Mouse (Mus musculus) embryonic facial prominence, embryonic 15.5 days (tissue): ENCODE measurements around the gene Gatc. TPM values are rescaled to one million over a fixed set of nuclear protein-coding genes. Genes with fewer than 3 reads are reported as not detected.

Source experiments
- ATAC-seq: fragments of 200-750 bp; cut with Nextera tagmentation; 2 replicates; pipeline ENCODE4 v1.8.0; 2017; ENCODE audit warnings: low read depth, moderate TSS enrichment; ENCODE audit not compliant: insufficient number of reproducible peaks, low FRiP score, low TSS enrichment
- H3K27ac ChIP-seq: fragments of 300-500 bp; sonication (generic); replicated peaks from 2 replicates; pipeline ENCODE4 v1.5.1; 2015; ENCODE audit warnings: mild to moderate bottlenecking, inconsistent platforms
- H3K27me3 ChIP-seq: fragments of 300-500 bp; sonication (generic); 2 replicates; pipeline ENCODE4 v1.6.1; 2015; ENCODE audit warnings: inconsistent platforms
- H3K36me3 ChIP-seq: fragments of 300-500 bp; sonication (generic); 2 replicates; pipeline ENCODE4 v1.6.1; 2015; ENCODE audit warnings: mild to moderate bottlenecking, inconsistent platforms
- H3K4me1 ChIP-seq: fragments of 300-500 bp; sonication (generic); 2 replicates; pipeline ENCODE4 v1.6.1; 2015; ENCODE audit warnings: inconsistent platforms
- H3K4me2 ChIP-seq: fragments of 300-500 bp; sonication (generic); replicated peaks from 2 replicates; pipeline ENCODE4 v1.6.1; 2015; ENCODE audit warnings: mild to moderate bottlenecking, inconsistent platforms
- H3K4me3 ChIP-seq: fragments of 300-500 bp; sonication (generic); replicated peaks from 2 replicates; pipeline ENCODE4 v1.5.1; 2015; ENCODE audit warnings: mild to moderate bottlenecking, inconsistent platforms
- H3K9ac ChIP-seq: fragments of 300-500 bp; sonication (generic); 2 replicates; pipeline ENCODE4 v1.6.1; 2015; ENCODE audit warnings: inconsistent platforms
- H3K9me3 ChIP-seq: fragments of 300-500 bp; sonication (generic); replicated peaks from 2 replicates; pipeline ENCODE4 v1.6.1; 2016; ENCODE audit warnings: inconsistent platforms
- WGBS: fragments of 180-500 bp; shearing (Covaris S2); methylation state at CpG from one replicate; pipeline ENCODE4 v1.1.7; 2015; 5-methylcytosine and 5-hydroxymethylcytosine counted together
- polyA plus RNA-seq: library from polyadenylated mRNA; unstranded; fragments of >200 nt; fragmentation: Nextera tagmentation; extraction: Ambion mirVana; gene quantifications from 2 replicates; pipeline ENCODE4 v1.2.1, GENCODE M21; 2015

Gatc gene
- polyA plus RNA-seq, 1 experiment from 2014 or later: 33.9 TPM

DNA sequence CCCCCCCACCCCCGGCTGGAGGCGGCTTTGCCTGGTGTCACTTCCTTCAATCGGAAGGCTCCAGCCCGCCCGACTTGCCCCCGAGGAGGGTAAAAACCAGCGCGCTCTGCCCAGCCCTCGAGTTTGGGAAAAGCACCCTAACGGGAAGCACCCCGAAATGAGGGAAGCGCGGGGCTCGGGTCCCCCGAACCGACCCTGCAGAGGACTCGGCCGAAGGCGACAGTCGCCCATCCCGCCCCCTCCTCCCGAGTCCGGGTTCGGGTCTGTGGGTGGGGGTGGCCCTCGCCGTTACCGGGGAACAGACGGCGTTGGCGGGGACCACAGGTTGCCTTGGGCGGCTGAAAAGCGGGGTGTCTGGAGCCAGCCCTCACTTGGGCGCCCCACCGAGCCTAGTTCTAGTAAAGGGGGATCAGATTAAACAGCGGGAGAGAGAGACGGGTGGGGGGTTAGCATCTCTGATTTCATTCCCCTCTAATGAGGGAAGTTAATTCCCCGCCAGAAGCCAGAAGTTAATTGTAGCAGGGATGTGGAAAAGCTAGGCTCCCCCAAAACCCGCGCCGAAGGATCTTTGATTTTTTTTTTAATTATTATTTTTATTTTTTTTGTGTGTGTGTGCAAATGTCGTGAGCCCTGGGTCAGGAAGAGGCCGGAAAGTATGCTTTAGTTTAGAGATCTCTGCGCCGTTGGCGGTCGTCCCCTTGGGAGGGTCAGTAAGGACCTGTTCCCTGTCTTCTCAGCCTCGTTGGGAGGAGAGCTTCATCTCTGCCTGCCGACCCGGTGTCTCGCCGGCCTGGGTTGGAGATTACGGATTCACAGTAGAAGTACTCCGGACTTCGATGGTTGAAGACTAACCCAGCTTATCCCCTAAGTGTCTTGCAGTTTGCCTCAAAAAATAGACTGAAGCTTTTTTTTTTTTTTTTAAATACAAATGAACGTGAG is 13.1 kb downstream of the Gatc start:
- Histone ChIP-seq H3K4me1 (peaks cover 30% of the 10 kb centered on the region), H3K9me3 (no peaks in the 10 kb centered on the region), H3K27me3 (no peaks in the 10 kb centered on the region), H3K9ac (peak overlapping the region; percentile 86), H3K4me2 (peak overlapping the region; percentile 68), H3K36me3 (peaks cover 31% of the 10 kb centered on the region), H3K27ac (peak overlapping the region; percentile 88), H3K4me3 (peak overlapping the region; percentile 95)
- peak; percentile 40 for ATAC-seq
- under 1% methylated on average over 54 of the region's 55 CpGs for WGBS

DNA sequence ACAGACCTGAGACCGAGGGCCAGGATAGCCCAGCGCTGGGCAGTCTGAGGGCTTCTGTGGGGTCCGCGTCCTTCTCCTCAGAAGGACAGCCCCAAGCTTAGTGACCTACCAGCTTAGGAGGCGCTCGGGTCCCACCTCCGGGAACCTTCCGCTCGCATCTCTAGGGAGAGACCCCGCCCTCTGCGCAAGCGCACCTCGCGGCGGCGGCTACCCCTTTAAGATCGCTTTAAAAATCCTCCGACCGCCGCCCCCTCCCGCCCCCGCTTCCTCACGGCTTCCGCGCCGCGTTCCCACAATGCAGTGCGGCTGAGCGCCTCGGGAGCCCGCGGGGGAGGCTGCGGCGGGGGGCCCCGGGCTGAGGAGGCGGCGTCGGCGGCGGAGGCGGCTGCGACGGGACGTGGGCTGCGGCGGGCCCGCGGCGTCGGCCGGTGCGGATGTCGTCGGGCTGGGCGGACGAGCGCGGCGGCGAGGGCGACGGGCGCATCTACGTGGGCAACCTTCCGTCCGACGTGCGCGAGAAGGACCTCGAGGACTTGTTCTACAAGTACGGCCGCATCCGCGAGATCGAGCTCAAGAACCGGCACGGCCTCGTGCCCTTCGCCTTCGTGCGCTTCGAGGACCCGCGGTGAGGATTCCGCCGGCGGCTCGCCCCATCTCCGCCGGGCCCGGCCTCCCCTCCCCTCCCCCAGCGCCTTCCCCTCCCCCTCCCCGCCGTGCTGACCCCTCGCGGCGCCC is 13.9 kb downstream of the Gatc start, which contains the start of gene Srsf9:
Gene Srsf9, plus strand, starts transcription at position 303 of the 735 bp plus-strand sequence.
- ATAC-seq: peak; percentile 90

DNA sequence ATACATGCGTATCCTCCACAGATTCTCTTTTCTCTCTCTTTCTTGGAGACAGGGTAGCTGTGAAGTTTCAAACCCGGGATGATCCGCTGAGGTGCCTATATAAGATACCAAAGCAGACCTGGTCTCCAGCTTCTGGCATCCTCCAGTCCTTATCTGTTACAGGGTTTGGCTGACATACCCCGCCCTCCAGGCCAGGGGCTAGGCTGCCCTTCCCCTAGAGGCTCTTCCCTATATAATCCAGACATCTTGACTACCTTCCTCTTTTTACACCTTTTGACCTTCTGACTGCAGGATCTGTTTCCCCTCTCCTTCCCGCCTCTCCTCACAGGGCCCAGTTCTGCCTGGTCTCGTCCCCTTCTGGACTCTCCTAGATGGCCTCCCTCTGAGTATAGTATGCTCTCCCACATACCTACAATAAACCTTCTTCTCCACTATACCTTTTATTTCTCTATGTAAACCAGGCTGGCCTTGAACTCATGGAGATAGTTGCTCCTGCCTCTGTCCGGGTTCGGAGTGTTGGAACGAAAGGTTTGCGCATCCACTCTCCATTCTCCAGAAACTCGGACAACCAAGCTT is 14.6 kb downstream of the Gatc start:
- ATAC-seq: no peak

More for the DNA sequence above, 13.9 kb downstream of the Gatc start, which contains the start of gene Srsf9:
- H3K27me3 ChIP-seq: no peaks in the 10 kb centered on the region
- H3K27ac ChIP-seq: peak within 1 kb of the TSS; percentile 88
- peak within 1 kb of the TSS; percentile 68 for H3K4me2 ChIP-seq
- peaks cover 30% of the 10 kb centered on the region for H3K4me1 ChIP-seq
- peak within 1 kb of the TSS; percentile 95 for H3K4me3 ChIP-seq
- peak within 1 kb of the TSS; percentile 86 for H3K9ac ChIP-seq
- H3K36me3 ChIP-seq: peaks cover 23% of the 10 kb centered on the region
- H3K9me3 ChIP-seq: no peaks in the 10 kb centered on the region
- under 1% methylated on average over 92 of the region's 97 CpGs for WGBS

DNA sequence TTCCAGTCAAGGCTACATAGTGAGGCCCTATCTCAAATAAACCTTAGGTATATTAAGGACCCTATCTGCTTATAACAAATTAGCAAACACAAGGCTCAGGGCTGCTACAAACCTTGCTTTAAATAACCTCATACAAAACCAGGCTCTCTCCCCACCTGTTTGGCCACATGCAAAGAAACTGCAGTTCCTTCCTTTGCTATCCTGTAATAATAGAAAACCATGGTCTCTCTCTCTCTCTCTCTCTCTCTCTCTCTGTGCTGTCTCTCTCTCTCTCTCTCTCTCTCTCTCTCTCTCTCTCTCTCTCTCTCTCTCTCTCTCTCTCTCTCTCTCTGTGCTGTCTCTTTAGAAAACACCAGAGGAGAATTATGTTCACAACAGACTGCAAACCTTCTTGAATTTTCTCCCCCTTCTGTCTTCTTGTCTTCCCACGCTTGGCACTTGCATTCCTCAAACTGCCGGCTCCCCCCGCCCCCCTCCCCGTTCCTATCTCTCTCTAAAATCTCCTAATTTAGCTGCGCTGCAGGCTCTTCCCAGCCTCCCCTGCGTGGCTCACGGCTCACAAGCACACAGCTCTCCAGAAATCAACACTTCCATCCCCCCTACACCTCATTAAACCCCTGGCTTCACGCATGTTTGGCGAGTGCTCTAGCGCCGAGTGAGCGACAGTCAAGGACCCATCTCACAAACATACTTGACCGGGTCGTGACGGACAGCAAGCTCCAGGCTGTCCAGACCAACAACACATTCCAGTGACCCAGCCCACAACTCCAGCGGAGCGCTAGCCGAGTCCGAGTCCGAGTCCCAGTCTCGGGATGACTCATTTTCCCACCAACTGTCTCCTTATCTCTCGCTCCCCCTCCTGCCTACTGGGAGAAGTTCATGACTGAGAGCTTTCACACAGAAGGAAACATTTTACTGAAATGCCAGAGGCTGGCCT is 21.7 kb downstream of the Gatc start:
- Histone ChIP-seq H3K4me1 (peaks cover 37% of the 10 kb centered on the region), H3K27ac (peak overlapping the region; percentile 91), H3K4me2 (peak overlapping the region; percentile 79), H3K36me3 (no peaks in the 10 kb centered on the region), H3K9me3 (no peaks in the 10 kb centered on the region), H3K9ac (peak overlapping the region; percentile 6; the same call in 1 of the 2 replicates), H3K4me3 (peak overlapping the region; percentile 44), H3K27me3 (no peaks in the 10 kb centered on the region)
- 1% methylated on average over 22 of the region's 22 CpGs for WGBS
- peak; percentile 78 for ATAC-seq

More for the DNA sequence above, 14.6 kb downstream of the Gatc start:
- Histone ChIP-seq H3K4me2 (peak overlapping the region; percentile 68), H3K4me1 (peaks cover 30% of the 10 kb centered on the region), H3K9ac (peak overlapping the region; percentile 86), H3K27me3 (no peaks in the 10 kb centered on the region), H3K9me3 (no peaks in the 10 kb centered on the region), H3K4me3 (peak overlapping the region; percentile 95), H3K36me3 (peaks cover 16% of the 10 kb centered on the region), H3K27ac (peak overlapping the region; percentile 86)
- WGBS: 25% methylated on average over 11 of the region's 11 CpGs

DNA sequence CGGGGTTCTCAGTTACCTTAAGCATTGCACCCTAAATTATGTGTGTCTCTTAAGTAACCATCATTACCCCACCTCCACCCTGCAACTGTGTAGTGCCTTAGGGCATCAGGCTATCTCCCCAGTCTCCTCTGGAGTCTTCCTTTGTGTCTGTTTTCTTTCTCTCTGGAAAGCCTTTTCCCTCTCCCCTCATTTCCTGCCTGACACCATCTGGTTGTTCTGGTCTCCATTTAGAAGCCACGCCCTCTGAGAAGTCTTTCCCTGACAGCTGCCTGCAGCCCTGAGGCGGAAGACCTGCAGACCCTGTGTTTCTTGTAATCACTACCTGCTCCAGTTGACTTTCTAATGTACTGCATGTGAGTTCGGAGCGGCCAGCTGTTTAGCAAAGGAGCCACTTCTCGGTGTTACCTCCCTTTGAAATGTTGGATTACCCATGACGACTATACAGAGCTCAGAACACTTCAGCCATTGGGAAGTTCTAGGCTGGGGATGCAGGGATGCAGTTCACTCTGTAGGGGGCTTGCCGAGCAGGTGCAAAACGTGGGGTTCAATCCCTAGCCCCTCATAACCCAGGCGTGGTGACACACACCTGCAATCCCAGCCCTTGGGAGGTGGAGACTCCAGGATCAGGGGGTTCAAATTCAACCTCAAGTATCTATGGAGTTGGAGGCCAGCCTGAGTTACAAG is 23.2 kb downstream of the Gatc start:
- no peaks in the 10 kb centered on the region for H3K27me3 ChIP-seq
- H3K4me2 ChIP-seq: peak overlapping the region; percentile 34
- H3K9ac ChIP-seq: no peak overlapping the region
- WGBS: 5% methylated on average over 10 of the region's 10 CpGs
- H3K36me3 ChIP-seq: no peaks in the 10 kb centered on the region
- H3K4me1 ChIP-seq: peaks cover 50% of the 10 kb centered on the region
- peak; percentile 45; the same call in 1 of the 2 replicates for ATAC-seq
- H3K9me3 ChIP-seq: no peaks in the 10 kb centered on the region
- H3K4me3 ChIP-seq: peak overlapping the region; percentile 7; the same call in 1 of the 2 replicates
- peak overlapping the region; percentile 85 for H3K27ac ChIP-seq

DNA sequence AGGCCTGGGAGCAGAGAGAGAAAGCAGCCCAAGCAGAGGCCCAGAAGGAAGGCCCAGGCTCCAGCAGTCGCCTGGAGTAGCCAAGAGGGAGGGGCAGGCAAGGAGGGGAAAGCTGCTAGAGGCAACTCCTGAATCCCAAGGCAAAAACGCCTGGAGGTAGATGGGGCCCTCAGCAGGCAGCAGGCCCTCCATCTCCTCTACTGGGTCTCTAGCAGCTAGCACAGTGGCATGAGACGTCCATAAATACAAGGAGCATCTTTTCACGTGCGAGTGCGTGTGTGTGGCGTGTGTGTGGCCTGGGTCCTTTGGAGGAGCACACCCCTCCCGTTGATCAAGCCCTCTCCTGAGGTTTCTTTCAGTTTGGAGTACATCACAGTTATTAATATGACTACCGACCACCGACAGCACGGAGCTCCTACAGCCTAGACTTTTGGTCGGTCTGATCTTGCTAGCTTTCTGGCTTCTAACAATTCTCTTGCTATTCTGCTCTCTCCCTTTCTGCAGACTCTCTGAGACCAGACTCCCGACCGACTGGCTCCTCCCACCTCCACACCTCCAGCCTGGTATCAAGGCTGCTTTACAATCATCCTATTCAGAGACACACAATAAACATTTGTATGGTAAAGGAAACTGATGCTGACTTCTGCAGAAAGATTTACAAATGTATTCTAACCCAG is 23.9 kb downstream of the Gatc start:
- WGBS: 7% methylated on average over 14 of the region's 14 CpGs
- H3K9me3 ChIP-seq: no peaks in the 10 kb centered on the region

DNA sequence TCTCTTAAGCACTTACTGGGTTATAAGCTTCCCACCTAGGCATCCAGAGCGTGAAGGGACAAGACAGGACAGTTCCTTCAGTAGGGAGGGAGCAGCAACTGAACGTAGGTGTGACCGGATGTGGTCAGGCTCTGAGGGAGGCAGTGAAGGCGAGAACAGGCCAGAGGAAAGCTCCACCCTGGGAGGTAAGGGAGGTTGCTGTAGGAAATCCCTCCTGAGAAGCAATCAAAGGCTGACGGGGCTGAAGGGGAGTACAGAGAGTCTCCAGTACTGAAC is 27.4 kb downstream of the Gatc start:
- no peak overlapping the region for H3K4me3 ChIP-seq
- no peak for ATAC-seq
- peak overlapping the region; percentile 31; the same call in 1 of the 2 replicates for H3K27ac ChIP-seq
- no peaks in the 10 kb centered on the region for H3K9me3 ChIP-seq
- no peak overlapping the region for H3K4me2 ChIP-seq
- H3K4me1 ChIP-seq: peaks cover 38% of the 10 kb centered on the region
- H3K36me3 ChIP-seq: no peaks in the 10 kb centered on the region
- 31% methylated on average over 5 of the region's 5 CpGs for WGBS
- H3K9ac ChIP-seq: no peak overlapping the region
- no peaks in the 10 kb centered on the region for H3K27me3 ChIP-seq

More for the DNA sequence above, 23.9 kb downstream of the Gatc start:
- H3K4me2 ChIP-seq: peak overlapping the region; percentile 34
- H3K9ac ChIP-seq: no peak overlapping the region
- H3K4me3 ChIP-seq: peak overlapping the region; percentile 7; the same call in 1 of the 2 replicates
- no peak for ATAC-seq
- no peaks in the 10 kb centered on the region for H3K27me3 ChIP-seq
- peaks cover 51% of the 10 kb centered on the region for H3K4me1 ChIP-seq
- no peaks in the 10 kb centered on the region for H3K36me3 ChIP-seq
- H3K27ac ChIP-seq: peak overlapping the region; percentile 85

DNA sequence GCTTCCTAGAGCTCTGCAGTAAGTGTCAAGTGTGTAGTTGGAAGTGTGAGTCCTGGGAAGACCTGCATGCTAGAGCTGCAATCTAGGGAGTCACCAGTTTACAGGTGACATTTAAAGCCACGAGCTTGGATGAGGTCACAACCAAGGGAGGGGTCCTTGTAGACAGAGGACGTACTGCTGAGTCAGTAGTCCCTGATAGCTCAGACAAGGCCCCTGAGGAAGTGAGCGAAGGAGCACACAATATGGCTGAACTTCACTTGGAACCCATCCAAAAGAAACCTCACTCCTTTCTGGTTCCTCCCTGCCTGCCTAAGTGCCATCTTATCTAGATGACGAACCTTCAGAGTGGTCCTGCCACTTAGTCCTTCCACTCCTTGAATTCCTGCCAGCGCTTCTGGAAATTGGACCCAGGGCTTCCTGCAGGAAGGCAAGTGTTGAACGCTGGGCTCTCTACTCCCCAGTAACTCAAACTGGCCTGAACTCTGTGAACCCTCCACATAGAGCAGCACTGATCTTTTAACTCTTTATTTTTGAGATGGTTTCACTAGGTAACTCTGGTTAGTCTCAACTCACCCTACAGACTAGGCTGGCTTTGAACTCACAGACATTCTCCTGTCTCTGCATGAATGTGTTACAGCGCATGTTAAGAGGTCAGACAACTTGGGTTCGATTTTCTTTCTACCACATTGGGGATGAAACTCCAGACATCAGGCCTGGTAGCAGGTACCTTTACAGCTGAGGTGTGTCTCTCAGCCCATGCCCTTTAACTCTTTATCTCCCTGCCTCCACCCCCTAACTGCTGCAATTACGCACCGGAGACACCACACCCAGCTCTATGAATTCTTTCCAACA is 27.9 kb downstream of the Gatc start:
- H3K4me1 ChIP-seq: peaks cover 32% of the 10 kb centered on the region
- H3K9ac ChIP-seq: no peak overlapping the region
- no peaks in the 10 kb centered on the region for H3K36me3 ChIP-seq
- no peaks in the 10 kb centered on the region for H3K27me3 ChIP-seq
- ATAC-seq: no peak; the same call in 1 of the 2 replicates
- H3K4me2 ChIP-seq: no peak overlapping the region
- peak overlapping the region; percentile 31 for H3K27ac ChIP-seq
- WGBS: 60% methylated on average over 10 of the region's 10 CpGs
- H3K9me3 ChIP-seq: no peaks in the 10 kb centered on the region
- no peak overlapping the region for H3K4me3 ChIP-seq

DNA sequence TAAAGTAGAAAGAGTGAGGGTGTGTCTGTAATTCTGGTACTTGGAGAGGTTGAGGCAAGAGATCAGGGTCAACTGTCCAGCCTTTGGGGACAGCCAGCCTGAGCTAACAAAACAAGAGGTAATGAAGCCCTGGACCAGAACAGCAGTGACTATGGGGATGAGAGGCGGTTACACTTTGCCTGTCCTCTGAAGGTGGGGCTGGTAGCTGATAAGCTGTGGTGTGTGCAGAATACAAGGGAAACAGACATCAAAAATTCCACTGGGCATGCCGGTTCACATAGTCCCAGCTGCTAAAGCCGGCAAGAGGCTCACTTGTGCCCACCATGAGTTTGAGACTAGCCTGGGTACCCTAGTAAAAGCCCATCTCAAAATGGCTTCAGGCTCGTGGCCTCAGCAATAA is 28.6 kb downstream of the Gatc start:
- WGBS: 70% methylated on average over 4 of the region's 4 CpGs
- H3K4me1 ChIP-seq: peaks cover 25% of the 10 kb centered on the region
- no peak overlapping the region for H3K9ac ChIP-seq

More for the DNA sequence above, 28.6 kb downstream of the Gatc start:
- no peaks in the 10 kb centered on the region for H3K9me3 ChIP-seq
- H3K36me3 ChIP-seq: no peaks in the 10 kb centered on the region
- no peaks in the 10 kb centered on the region for H3K27me3 ChIP-seq
- peak overlapping the region; percentile 31; the same call in 1 of the 2 replicates for H3K27ac ChIP-seq
- ATAC-seq: no peak
- no peak overlapping the region for H3K4me2 ChIP-seq
- H3K4me3 ChIP-seq: no peak overlapping the region
